In genomic region chr14:8186278-8187045, GRCm38 (mm10) we compare ENCODE assay signal across 10 mouse cellular contexts. TPM values are rescaled to one million over a fixed set of nuclear protein-coding genes. Genes with fewer than 3 reads are reported as not detected.
A peak's percentile ranks its signal among the peaks of the same experiment; 100 is the strongest.
DNase-seq lines count a peak whose midpoint lies in the region; ATAC-seq and TF ChIP-seq lines count a peak whose summit lies in the region.
"Had no signal": no experiment of that assay in that cellular context is flagged by ENCODE, and none has a peak within 500 bp of the region (broad histone marks: within the 10 kb centered on the region; RNA-seq: fewer than 3 reads in every experiment).

No protein-coding gene starts in this region.

- 77% methylated on average over 6 of the region's 6 CpGs for WGBS in hindbrain, postnatal 0 days
- WGBS in hindbrain, embryonic 10.5 days = 88% methylated on average over 6 of the region's 6 CpGs
- 87% methylated on average over 6 of the region's 6 CpGs for WGBS in hindbrain, embryonic 13.5 days

- H3K9me3 ChIP-seq in hindbrain, postnatal 0 days (ENCODE audit: low read length) = no peaks in the 10 kb centered on the region
- H3K9me3 ChIP-seq in hindbrain, embryonic 10.5 days = peaks cover 3% of the 10 kb centered on the region; the same call in 1 of the 2 replicates
- no peaks in the 10 kb centered on the region for H3K9me3 ChIP-seq in hindbrain, embryonic 13.5 days
- H3K9me3 ChIP-seq: stomach, embryonic 15.5 days had no signal

- DNase-seq in hindbrain, postnatal 0 days (ENCODE audit: low spot score) = peak; percentile 51
- no peak for DNase-seq in hindbrain, embryonic 10.5 days (ENCODE audit: low spot score)
- peak; percentile 11 for DNase-seq in NIH3T3 (ENCODE audit: low read depth)
- peak; percentile 37 for DNase-seq in brain, embryonic 18.5 days (ENCODE audit: low read depth, low spot score)
- peak; percentile 57 to 88 for DNase-seq in left cerebral cortex, adult 9 months (ENCODE audit: low spot score in 2 of 2)
- no peak for DNase-seq in gastrocnemius, adult 8-10 months (ENCODE audit: low spot score in 2 of 2)

- H3K27me3 ChIP-seq in hindbrain, postnatal 0 days (ENCODE audit: insufficient read depth, low read length) = no peaks in the 10 kb centered on the region
- no peaks in the 10 kb centered on the region for H3K27me3 ChIP-seq in hindbrain, embryonic 10.5 days (ENCODE audit: insufficient read depth, poor library complexity, severe bottlenecking)
- no peaks in the 10 kb centered on the region for H3K27me3 ChIP-seq in hindbrain, embryonic 13.5 days
- H3K27me3 ChIP-seq: stomach, embryonic 15.5 days had no signal

- H3K4me2 ChIP-seq in hindbrain, postnatal 0 days (ENCODE audit: low read depth, low read length) = no peak overlapping the region
- no peak overlapping the region for H3K4me2 ChIP-seq in hindbrain, embryonic 13.5 days
- H3K4me2 ChIP-seq: stomach, embryonic 15.5 days had no signal

- H3K27ac ChIP-seq in hindbrain, postnatal 0 days = 0 out of 2 replicates have a peak overlapping the region, but pooled peaks have one; percentile 36
- H3K27ac ChIP-seq in hindbrain, embryonic 10.5 days = no peak overlapping the region
- no peak overlapping the region for H3K27ac ChIP-seq in hindbrain, embryonic 13.5 days
- H3K27ac ChIP-seq: stomach, embryonic 15.5 days had no signal

- no peak for TF ChIP-seq CTCF in hindbrain, postnatal 0 days (IDR thresholded peaks at IDR 0.05; ENCODE audit: low read depth)

- no peaks in the 10 kb centered on the region for H3K4me1 ChIP-seq in hindbrain, postnatal 0 days (ENCODE audit: insufficient read depth, low read length)
- H3K4me1 ChIP-seq in hindbrain, embryonic 10.5 days (replicated peaks) = no peaks in the 10 kb centered on the region
- H3K4me1 ChIP-seq in hindbrain, embryonic 13.5 days (replicated peaks) = no peaks in the 10 kb centered on the region
- H3K4me1 ChIP-seq: stomach, embryonic 15.5 days had no signal

- no peaks in the 10 kb centered on the region for H3K36me3 ChIP-seq in hindbrain, postnatal 0 days (ENCODE audit: insufficient read depth, low read length)
- H3K36me3 ChIP-seq in hindbrain, embryonic 10.5 days = no peaks in the 10 kb centered on the region
- no peaks in the 10 kb centered on the region for H3K36me3 ChIP-seq in hindbrain, embryonic 13.5 days
- H3K36me3 ChIP-seq: stomach, embryonic 15.5 days had no signal

- no peak for ATAC-seq in hindbrain, postnatal 0 days
- no peak for ATAC-seq in granulocyte monocyte progenitor cell, adult 5-6 weeks (replicated peaks; ENCODE audit: poor library complexity, severe bottlenecking)
- ATAC-seq in hindbrain, embryonic 13.5 days (ENCODE audit: low FRiP score) = no peak
- ATAC-seq: CD4-positive, CD25-positive, alpha-beta regulatory T cell, adult 4 months had no signal

- no peak overlapping the region for H3K4me3 ChIP-seq in hindbrain, postnatal 0 days (ENCODE audit: low read length)
- no peak overlapping the region for H3K4me3 ChIP-seq in hindbrain, embryonic 10.5 days
- H3K4me3 ChIP-seq in hindbrain, embryonic 13.5 days = no peak overlapping the region
- H3K4me3 ChIP-seq: stomach, embryonic 15.5 days had no signal

- no peak overlapping the region for H3K9ac ChIP-seq in hindbrain, postnatal 0 days (replicated peaks; ENCODE audit: low read length)
- no peak overlapping the region for H3K9ac ChIP-seq in hindbrain, embryonic 13.5 days
- H3K9ac ChIP-seq: stomach, embryonic 15.5 days had no signal

RNA-seq across cellular contexts. Expression of gene Pdhb, which starts 13.6 kb away (rescaled TPM):
- total RNA-seq in hindbrain, postnatal 0 days (2014; rRNA removed) = 123 and 135 TPM in 2 replicates
- 292 and 295 TPM in 2 replicates for polyA plus RNA-seq in hindbrain, postnatal 0 days (2015; fragmentation: Nextera tagmentation; extraction: Ambion mirVana)
- polyA plus RNA-seq in hindbrain, embryonic 10.5 days (2016; fragmentation: Nextera tagmentation; extraction: Ambion mirVana) = 212 and 213 TPM in 2 replicates
- total RNA-seq in gastrocnemius, adult 8-10 months (2022) = 100 to 1,000 TPM; 268 to 280 (median 272) TPM
- 102 and 123 TPM in 2 replicates for total RNA-seq in granulocyte monocyte progenitor cell, adult 5-6 weeks (2014; fragmentation: Nextera tagmentation)
- 143 and 158 TPM in 2 replicates for total RNA-seq in granulocyte monocyte progenitor cell, adult 5-6 weeks (2017)
- 246 and 250 TPM in 2 replicates for polyA plus RNA-seq in hindbrain, embryonic 13.5 days (2015; fragmentation: Nextera tagmentation; extraction: Ambion mirVana)

RNA-seq across cellular contexts. Expression of gene Kctd6, which starts 27.5 kb away (rescaled TPM):
- total RNA-seq in hindbrain, postnatal 0 days (2014; rRNA removed) = 15.2 and 21.1 TPM in 2 replicates
- 41.8 and 42.2 TPM in 2 replicates for polyA plus RNA-seq in hindbrain, postnatal 0 days (2015; fragmentation: Nextera tagmentation; extraction: Ambion mirVana)
- polyA plus RNA-seq in hindbrain, embryonic 10.5 days (2016; fragmentation: Nextera tagmentation; extraction: Ambion mirVana) = 3.8 and 4.0 TPM in 2 replicates
- total RNA-seq in gastrocnemius, adult 8-10 months (2022) = 10 to 100 TPM in 1 of 4 experiments, 1 to 10 TPM in 3; 7.7 to 10.4 (median 8.2) TPM
- 6.6 and 12.7 TPM in 2 replicates for total RNA-seq in granulocyte monocyte progenitor cell, adult 5-6 weeks (2014; fragmentation: Nextera tagmentation)
- 6.2 and 6.6 TPM in 2 replicates for total RNA-seq in granulocyte monocyte progenitor cell, adult 5-6 weeks (2017)
- polyA plus RNA-seq in hindbrain, embryonic 13.5 days (2015; fragmentation: Nextera tagmentation; extraction: Ambion mirVana) = 4.1 and 5.1 TPM in 2 replicates

Comparison
In these comparisons a context has a peak if more than half of its experiments do, and no peak if none do; other contexts are left out.
1. DNase-seq: peak in hindbrain, postnatal 0 days (single experiment), NIH3T3 (single experiment), brain, embryonic 18.5 days (single experiment) and left cerebral cortex, adult 9 months (2 of 2); none in hindbrain, embryonic 10.5 days (single experiment) and gastrocnemius, adult 8-10 months (0 of 2).